Mouse (Mus musculus): Measurements from ENCODE around the gene Eps8l2. TPM values are rescaled to one million over a fixed set of nuclear protein-coding genes. Genes with fewer than 3 reads are reported as not detected.

Gene Eps8l2
- 1 to 10 TPM in 1 of 26 experiments, under 1 TPM in 1, not detected in 24; 0.98 to 1.0 TPM for total RNA-seq (2018; cell fraction: chromatin; rRNA removed)
- total RNA-seq (2018; cell fraction: cytosol; rRNA removed), result under 1 TPM in 13 of 26 experiments, not detected in 13; 0.03 to 0.20 (median 0.14) TPM
- 1 to 10 TPM in 1 of 26 experiments, under 1 TPM in 5, not detected in 20; 0.41 to 1.2 (median 0.63) TPM for total RNA-seq (2018; cell fraction: nucleus; rRNA removed)
- polyA plus RNA-seq (2018), result not detected in 3 replicates

DNA sequence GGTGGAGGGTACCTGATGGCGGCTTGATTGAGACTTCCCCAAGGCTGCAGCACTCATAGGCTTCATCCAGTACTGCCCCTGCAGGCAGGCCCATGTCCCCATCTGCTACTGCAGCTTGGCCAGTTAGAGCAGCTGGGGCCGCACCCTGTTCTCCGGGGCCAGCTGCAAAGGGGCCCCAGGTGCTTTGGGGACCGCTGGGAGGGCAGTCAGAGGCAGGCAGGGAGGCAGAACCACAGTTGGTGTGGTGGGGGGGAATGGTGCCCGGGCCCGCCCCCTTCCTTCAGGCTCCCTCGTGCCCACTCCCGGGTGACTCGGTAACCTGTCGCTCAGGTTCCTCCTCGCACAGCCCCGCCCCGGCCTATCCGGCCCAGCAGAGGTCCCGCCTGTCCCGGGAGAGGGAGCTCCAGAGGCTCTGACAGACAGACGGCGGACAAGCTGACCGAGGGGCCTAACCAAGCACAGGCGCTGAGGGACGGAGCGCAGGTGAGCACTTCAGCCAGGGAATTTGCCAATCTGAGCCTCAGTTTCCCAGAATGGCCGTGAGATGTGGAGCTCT lies at the start of gene Eps8l2:
Gene Eps8l2 (plus strand): TSS at position 305 of the 556 bp plus-strand sequence.
- Histone ChIP-seq H3K36me3 (ENCODE audit: inconsistent target) (peaks cover 24% of the 10 kb centered on the region; the same call in 1 of the 2 replicates), H3K4me3 (ENCODE audit: inconsistent target) (no peak within 1 kb of the TSS), H3K79me2 (ENCODE audit: inconsistent target) (no peaks in the 10 kb centered on the region), H3K27ac (no peak within 1 kb of the TSS)
- 20% methylated on average over 23 of the region's 23 CpGs for WGBS (ENCODE audit: missing documents)

- Histone ChIP-seq H3K36me3 (ENCODE audit: inconsistent target) (0 out of 2 replicates have a peak, but pooled peaks cover under 1% of the 10 kb centered on the region), H3K79me2 (ENCODE audit: inconsistent target) (no peaks in the 10 kb centered on the region), H3K27ac (no peak within 1 kb of the TSS), H3K4me3 (ENCODE audit: inconsistent target) (no peak within 1 kb of the TSS)
- 6% methylated on average over 42 of the region's 46 CpGs for WGBS (ENCODE audit: missing documents)
These were observed 46.6 kb upstream of the Eps8l2 start, which contains the start of gene Drd4 for GRCm38 (mm10) chr7:141291921-141292582. TSS of gene Drd4 (plus strand) at chr7:141292006.

GRCm38 (mm10) chr7:141292583-141293388 lies 45.9 kb upstream of the Eps8l2 start:
- H3K36me3 ChIP-seq (ENCODE audit: inconsistent target), result 0 out of 2 replicates have a peak, but pooled peaks cover 4% of the 10 kb centered on the region
- H3K4me3 ChIP-seq (ENCODE audit: inconsistent target), result no peak overlapping the region
- no peaks in the 10 kb centered on the region for H3K79me2 ChIP-seq (ENCODE audit: inconsistent target)
- WGBS (ENCODE audit: missing documents), result 66% methylated on average over 15 of the region's 15 CpGs
- H3K27ac ChIP-seq, result no peak overlapping the region

- H3K36me3 ChIP-seq (ENCODE audit: inconsistent target), result 0 out of 2 replicates have a peak, but pooled peaks cover 4% of the 10 kb centered on the region
- no peak overlapping the region for H3K27ac ChIP-seq
- no peaks in the 10 kb centered on the region for H3K79me2 ChIP-seq (ENCODE audit: inconsistent target)
- WGBS (ENCODE audit: missing documents), result 2% methylated on average over 51 of the region's 53 CpGs
- no peak overlapping the region for H3K4me3 ChIP-seq (ENCODE audit: inconsistent target)
These were observed 44.7 kb upstream of the Eps8l2 start for GRCm38 (mm10) chr7:141293852-141294471.

- Histone ChIP-seq H3K27ac (no peak overlapping the region), H3K36me3 (ENCODE audit: inconsistent target) (0 out of 2 replicates have a peak, but pooled peaks cover 4% of the 10 kb centered on the region), H3K79me2 (ENCODE audit: inconsistent target) (no peaks in the 10 kb centered on the region), H3K4me3 (ENCODE audit: inconsistent target) (no peak overlapping the region)
- WGBS (ENCODE audit: missing documents), result 16% methylated on average over 20 of the region's 22 CpGs
These were observed 44.2 kb upstream of the Eps8l2 start for GRCm38 (mm10) chr7:141294479-141294878.

DNA sequence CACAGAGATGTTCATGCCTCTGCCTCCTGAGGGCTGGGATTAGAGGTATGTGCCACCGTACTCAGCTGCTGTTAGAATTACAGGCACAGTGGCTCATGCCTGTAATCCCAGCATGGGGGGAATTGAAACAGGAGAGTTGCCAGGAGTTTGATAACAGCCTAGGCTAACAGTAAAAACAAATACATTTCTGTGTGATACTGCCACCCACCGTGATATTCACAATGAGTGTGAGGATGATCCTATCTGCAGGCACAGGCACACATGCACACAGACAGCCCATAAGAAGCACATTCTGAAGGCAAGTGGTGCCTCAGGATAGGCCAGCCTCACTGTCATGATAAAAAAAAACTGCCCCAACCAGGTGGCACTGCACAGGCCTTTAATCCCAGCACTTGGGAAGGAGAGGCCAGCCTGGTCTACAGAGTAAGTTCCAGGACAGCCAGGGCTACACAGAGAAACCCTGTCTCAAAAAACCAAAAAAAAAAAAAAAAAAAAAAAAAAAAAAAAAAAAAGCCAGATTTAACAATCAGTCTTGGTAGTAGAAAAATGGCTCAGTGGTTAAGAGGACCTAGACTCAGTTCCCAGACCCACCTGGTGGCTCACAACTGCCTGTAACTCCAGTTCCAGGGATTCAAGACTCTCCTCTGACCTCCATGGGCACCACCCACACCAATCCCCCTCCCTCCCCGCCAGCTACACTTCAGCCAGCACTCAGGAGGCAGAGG lies 40.6 kb upstream of the Eps8l2 start:
- H3K27ac ChIP-seq, result no peak overlapping the region
- 97% methylated on average over 3 of the region's 3 CpGs for WGBS (ENCODE audit: missing documents)
- H3K4me3 ChIP-seq (ENCODE audit: inconsistent target), result no peak overlapping the region
- H3K36me3 ChIP-seq (ENCODE audit: inconsistent target), result peaks cover 31% of the 10 kb centered on the region; the same call in 1 of the 2 replicates
- no peaks in the 10 kb centered on the region for H3K79me2 ChIP-seq (ENCODE audit: inconsistent target)

- 97% methylated on average over 8 of the region's 8 CpGs for WGBS (ENCODE audit: missing documents)
- peaks cover 36% of the 10 kb centered on the region; the same call in 1 of the 2 replicates for H3K36me3 ChIP-seq (ENCODE audit: inconsistent target)
- no peak overlapping the region for H3K4me3 ChIP-seq (ENCODE audit: inconsistent target)
- no peak overlapping the region for H3K27ac ChIP-seq
- H3K79me2 ChIP-seq (ENCODE audit: inconsistent target), result no peaks in the 10 kb centered on the region
These were observed 39.5 kb upstream of the Eps8l2 start for GRCm38 (mm10) chr7:141299175-141299574.

DNA sequence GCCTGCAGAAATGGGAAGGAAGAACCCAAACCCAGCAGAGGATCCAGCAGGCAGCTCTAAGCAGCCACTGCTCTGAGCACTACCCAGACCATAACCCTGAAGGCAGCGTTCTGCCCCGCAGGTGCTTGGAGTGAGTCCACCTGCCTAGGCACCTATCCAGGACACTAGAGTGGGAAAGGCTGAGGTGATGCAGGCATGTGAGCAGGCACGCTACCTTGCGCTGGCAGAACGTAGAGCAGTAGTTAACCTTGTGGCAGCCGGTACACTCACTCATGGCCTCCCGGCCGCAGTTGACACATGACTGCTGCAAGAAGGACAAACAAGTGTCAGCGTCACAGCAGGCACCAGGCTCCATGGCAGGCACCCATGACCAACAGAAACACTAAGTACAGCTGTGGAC lies 37.3 kb upstream of the Eps8l2 start:
- Histone ChIP-seq H3K36me3 (ENCODE audit: inconsistent target) (peaks cover 58% of the 10 kb centered on the region; the same call in 1 of the 2 replicates), H3K27ac (no peak overlapping the region), H3K4me3 (ENCODE audit: inconsistent target) (no peak overlapping the region), H3K79me2 (ENCODE audit: inconsistent target) (no peaks in the 10 kb centered on the region)
- WGBS (ENCODE audit: missing documents), result 97% methylated on average over 9 of the region's 9 CpGs

GRCm38 (mm10) chr7:141302702-141303268 lies 35.9 kb upstream of the Eps8l2 start:
- Histone ChIP-seq H3K4me3 (ENCODE audit: inconsistent target) (no peak overlapping the region), H3K27ac (no peak overlapping the region), H3K79me2 (ENCODE audit: inconsistent target) (no peaks in the 10 kb centered on the region), H3K36me3 (ENCODE audit: inconsistent target) (peaks cover 62% of the 10 kb centered on the region; the same call in 1 of the 2 replicates)
- 57% methylated on average over 1 of the region's 1 CpGs for WGBS (ENCODE audit: missing documents)

GRCm38 (mm10) chr7:141304537-141304936 lies 34.1 kb upstream of the Eps8l2 start:
- H3K27ac ChIP-seq, result no peak overlapping the region
- no peak overlapping the region for H3K4me3 ChIP-seq (ENCODE audit: inconsistent target)
- no peaks in the 10 kb centered on the region for H3K79me2 ChIP-seq (ENCODE audit: inconsistent target)
- 98% methylated on average over 4 of the region's 4 CpGs for WGBS (ENCODE audit: missing documents)
- peaks cover 62% of the 10 kb centered on the region; the same call in 1 of the 2 replicates for H3K36me3 ChIP-seq (ENCODE audit: inconsistent target)

DNA sequence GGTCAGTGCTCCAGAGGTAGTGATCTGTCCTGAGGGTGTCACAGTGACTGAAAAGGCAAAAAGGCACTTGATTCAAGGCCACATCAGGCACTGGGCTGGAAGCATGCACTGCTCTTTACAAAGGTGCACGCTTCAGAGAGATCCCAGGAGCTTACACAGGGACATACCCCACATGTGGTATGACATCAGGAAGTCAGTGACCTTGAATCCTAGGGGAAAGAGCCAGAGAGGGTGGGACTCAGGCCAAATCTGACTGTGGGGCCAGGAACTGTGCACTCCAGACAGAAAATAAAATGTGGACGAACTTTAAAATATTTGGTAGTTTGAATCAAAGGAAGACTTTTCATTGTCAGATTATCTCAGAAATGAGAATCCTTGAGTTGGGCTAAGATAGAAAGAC lies 24.3 kb upstream of the Eps8l2 start:
- 100% methylated on average over 2 of the region's 2 CpGs for WGBS (ENCODE audit: missing documents)
- Histone ChIP-seq H3K79me2 (ENCODE audit: inconsistent target) (no peaks in the 10 kb centered on the region), H3K36me3 (ENCODE audit: inconsistent target) (peaks cover 47% of the 10 kb centered on the region; the same call in 1 of the 2 replicates), H3K4me3 (ENCODE audit: inconsistent target) (no peak overlapping the region), H3K27ac (no peak overlapping the region)

GRCm38 (mm10) chr7:141315076-141315475 lies 23.6 kb upstream of the Eps8l2 start:
- Histone ChIP-seq H3K36me3 (ENCODE audit: inconsistent target) (peaks cover 46% of the 10 kb centered on the region; the same call in 1 of the 2 replicates), H3K27ac (no peak overlapping the region), H3K4me3 (ENCODE audit: inconsistent target) (no peak overlapping the region), H3K79me2 (ENCODE audit: inconsistent target) (no peaks in the 10 kb centered on the region)
- WGBS (ENCODE audit: missing documents), result 90% methylated on average over 8 of the region's 8 CpGs

GRCm38 (mm10) chr7:141315974-141316373 lies 22.7 kb upstream of the Eps8l2 start:
- peaks cover 45% of the 10 kb centered on the region; the same call in 1 of the 2 replicates for H3K36me3 ChIP-seq (ENCODE audit: inconsistent target)
- H3K79me2 ChIP-seq (ENCODE audit: inconsistent target), result no peaks in the 10 kb centered on the region
- WGBS (ENCODE audit: missing documents), result 64% methylated on average over 5 of the region's 5 CpGs
- no peak overlapping the region for H3K4me3 ChIP-seq (ENCODE audit: inconsistent target)
- no peak overlapping the region for H3K27ac ChIP-seq

All from macrophage (primary cell).